Mouse (Mus musculus): ENCODE results near the gene Hist1h3f.

GRCm38 (mm10) chr13:23500424-23501200 is 43.2 kb upstream of the Hist1h3f start:
- TF ChIP-seq CTCF (IDR thresholded peaks at IDR 0.05; ENCODE audit: control insufficient read depth, insufficient read depth, insufficient replicate concordance, low read depth, low read length): no peak
- no peak for TF ChIP-seq POLR2A (IDR thresholded peaks at IDR 0.05; ENCODE audit: control insufficient read depth, low read depth, low read length)
